Mouse (Mus musculus) hindbrain, embryonic 10.5 days (tissue): ENCODE measurements around the gene Ipo5. TPM values are rescaled to one million over a fixed set of nuclear protein-coding genes. Genes with fewer than 3 reads are reported as not detected.

Experiments used
- DNase-seq: peaks from one replicate; pipeline ENCODE4 v3.0.0-alpha.2; 2017; ENCODE audit warnings: low spot score
- H3K27ac ChIP-seq: fragments of 300-500 bp; sonication (generic); 2 replicates; pipeline ENCODE4 v1.5.1; 2016; ENCODE audit warnings: mild to moderate bottlenecking, moderate library complexity
- H3K27me3 ChIP-seq: fragments of 300-500 bp; sonication (generic); 2 replicates; pipeline ENCODE4 v1.6.1; 2016; ENCODE audit warnings: mild to moderate bottlenecking; ENCODE audit not compliant: poor library complexity, insufficient read depth, severe bottlenecking
- H3K36me3 ChIP-seq: fragments of 300-500 bp; sonication (generic); 2 replicates; pipeline ENCODE4 v1.6.1; 2016; ENCODE audit warnings: mild to moderate bottlenecking, moderate library complexity
- H3K4me1 ChIP-seq: fragments of 300-500 bp; sonication (generic); replicated peaks from 2 replicates; pipeline ENCODE4 v1.6.1; 2016; ENCODE audit warnings: mild to moderate bottlenecking
- H3K4me3 ChIP-seq: fragments of 300-500 bp; sonication (generic); 2 replicates; pipeline ENCODE4 v1.5.1; 2016; ENCODE audit warnings: mild to moderate bottlenecking, moderate library complexity
- H3K9me3 ChIP-seq: fragments of 300-500 bp; sonication (generic); 2 replicates; pipeline ENCODE4 v1.6.1; 2016; ENCODE audit warnings: mild to moderate bottlenecking, moderate library complexity
- whole genome bisulfite sequencing: fragments of 180-500 bp; shearing (Covaris S2); methylation state at CpG from one replicate; pipeline ENCODE4 v1.1.7; 2016; 5-methylcytosine and 5-hydroxymethylcytosine counted together
- polyA plus RNA-seq: library from polyadenylated mRNA; unstranded; fragments of >200 nt; fragmentation: Nextera tagmentation; extraction: Ambion mirVana; gene quantifications from 2 replicates; pipeline ENCODE4 v1.2.1, GENCODE M21; 2016

Gene Ipo5
- polyA plus RNA-seq, 1 experiment from 2014 or later = 105 TPM

DNA sequence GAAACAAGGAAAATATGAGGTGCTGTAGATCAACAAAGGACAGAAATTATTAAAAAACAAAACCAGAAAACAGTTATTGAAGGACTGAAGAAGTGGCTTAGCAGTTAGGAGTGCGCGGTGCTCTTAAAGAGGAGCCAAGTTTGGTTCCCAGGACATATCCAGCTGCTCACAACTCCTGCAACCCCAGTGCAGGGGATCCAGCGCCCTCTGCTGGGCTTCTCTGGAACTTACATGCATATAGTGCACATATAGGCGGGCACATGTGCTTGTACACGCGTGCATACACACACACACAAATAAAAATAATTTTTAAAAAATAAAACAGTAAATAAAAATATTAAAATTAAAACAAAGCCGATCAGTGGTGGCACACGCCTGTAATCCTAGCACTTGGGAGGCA is 59.6 kb downstream of the Ipo5 start:
- Histone ChIP-seq H3K4me1 (no peaks in the 10 kb centered on the region), H3K27ac (no peak overlapping the region), H3K36me3 (no peaks in the 10 kb centered on the region), H3K27me3 (no peaks in the 10 kb centered on the region), H3K9me3 (no peaks in the 10 kb centered on the region), H3K4me3 (no peak overlapping the region)
- DNase-seq = no peak
- 82% methylated on average over 8 of the region's 8 CpGs for WGBS

- Histone ChIP-seq H3K36me3 (no peaks in the 10 kb centered on the region), H3K27ac (no peak overlapping the region), H3K27me3 (no peaks in the 10 kb centered on the region), H3K9me3 (no peaks in the 10 kb centered on the region), H3K4me3 (no peak overlapping the region), H3K4me1 (no peaks in the 10 kb centered on the region)
- no peak for DNase-seq
- WGBS = 67% methylated on average over 6 of the region's 6 CpGs
These were observed 60.3 kb downstream of the Ipo5 start for GRCm38 (mm10) chr14:120971313-120971712.

- Histone ChIP-seq H3K36me3 (no peaks in the 10 kb centered on the region), H3K27me3 (no peaks in the 10 kb centered on the region), H3K9me3 (no peaks in the 10 kb centered on the region), H3K4me1 (no peaks in the 10 kb centered on the region), H3K4me3 (no peak overlapping the region), H3K27ac (no peak overlapping the region)
- 49% methylated on average over 3 of the region's 3 CpGs for WGBS
- DNase-seq = peak; percentile 36
These were observed 68.5 kb downstream of the Ipo5 start for GRCm38 (mm10) chr14:120979559-120979958.

- DNase-seq = no peak
- Histone ChIP-seq H3K36me3 (no peaks in the 10 kb centered on the region), H3K4me3 (no peak overlapping the region), H3K9me3 (no peaks in the 10 kb centered on the region), H3K27ac (no peak overlapping the region), H3K27me3 (no peaks in the 10 kb centered on the region), H3K4me1 (no peaks in the 10 kb centered on the region)
- 66% methylated on average over 6 of the region's 6 CpGs for WGBS
These were observed 78.1 kb downstream of the Ipo5 start for GRCm38 (mm10) chr14:120989126-120989525.

Other genes starting within 250 kb of the Ipo5 start
- 25.2 and 25.8 TPM in 2 replicates for gene Farp1, start 124.0 kb downstream of the Ipo5 start, polyA plus RNA-seq